Mouse (Mus musculus) midbrain, embryonic 10.5 days (tissue): ENCODE measurements around the gene Mapk8ip3. TPM values are rescaled to one million over a fixed set of nuclear protein-coding genes. Genes with fewer than 3 reads are reported as not detected.

Source experiments
- DNase-seq: peaks from one replicate; pipeline ENCODE4 v3.0.0-alpha.2; 2017; ENCODE audit warnings: low spot score
- H3K27ac ChIP-seq: fragments of 300-500 bp; sonication (generic); replicated peaks from 2 replicates; pipeline ENCODE4 v1.5.1; 2016; ENCODE audit warnings: mild to moderate bottlenecking
- H3K27me3 ChIP-seq: fragments of 300-500 bp; sonication (generic); 2 replicates; pipeline ENCODE4 v1.6.1; 2016; ENCODE audit warnings: low read depth, mild to moderate bottlenecking; ENCODE audit not compliant: poor library complexity, severe bottlenecking
- H3K36me3 ChIP-seq: fragments of 300-500 bp; sonication (generic); 2 replicates; pipeline ENCODE4 v1.6.1; 2016; ENCODE audit warnings: mild to moderate bottlenecking, moderate library complexity
- H3K4me1 ChIP-seq: fragments of 300-500 bp; sonication (generic); 2 replicates; pipeline ENCODE4 v1.6.1; 2016
- H3K4me3 ChIP-seq: fragments of 300-500 bp; sonication (generic); 2 replicates; pipeline ENCODE4 v1.5.1; 2016; ENCODE audit warnings: mild to moderate bottlenecking, moderate library complexity
- H3K9me3 ChIP-seq: fragments of 300-500 bp; sonication (generic); replicated peaks from 2 replicates; pipeline ENCODE4 v1.6.1; 2016; ENCODE audit warnings: mild to moderate bottlenecking
- WGBS: fragments of 180-500 bp; shearing (Covaris S2); methylation state at CpG from one replicate; pipeline ENCODE4 v1.1.7; 2016; 5-methylcytosine and 5-hydroxymethylcytosine counted together
- polyA plus RNA-seq: library from polyadenylated mRNA; unstranded; fragments of >200 nt; fragmentation: Nextera tagmentation; extraction: Ambion mirVana; gene quantifications from 2 replicates; pipeline ENCODE4 v1.2.1, GENCODE M21; 2016

Gene Mapk8ip3
- polyA plus RNA-seq, 1 experiment from 2014 or later, result 40.1 TPM

- Histone ChIP-seq H3K9me3 (no peaks in the 10 kb centered on the region), H3K27ac (peak overlapping the region; percentile 81), H3K4me3 (peak overlapping the region; percentile 72), H3K36me3 (peaks cover 62% of the 10 kb centered on the region), H3K4me1 (peaks cover 32% of the 10 kb centered on the region), H3K27me3 (no peaks in the 10 kb centered on the region)
- DNase-seq, result no peak
- WGBS, result 69% methylated on average over 18 of the region's 18 CpGs
Measured at GRCm38 (mm10) chr17:24887291-24888080, 49.3 kb downstream of the Mapk8ip3 start.

DNA sequence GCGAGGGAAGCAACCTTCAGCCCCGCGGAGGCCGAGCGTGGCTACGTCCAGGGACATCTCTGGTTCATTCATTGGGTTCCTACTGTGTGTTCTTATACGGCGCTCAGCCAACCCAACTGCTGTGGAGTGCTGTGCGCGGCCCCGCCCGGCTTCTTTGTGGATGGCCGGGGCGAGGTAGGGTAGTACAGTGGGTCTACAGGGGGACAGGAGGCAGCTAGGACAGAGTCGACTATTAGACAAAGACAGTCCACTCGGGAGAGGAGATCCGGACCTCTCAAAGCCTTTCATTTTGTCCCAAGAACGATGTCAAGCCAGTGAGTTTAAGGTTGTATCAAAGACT, 49.9 kb downstream of the Mapk8ip3 start:
- Histone ChIP-seq H3K4me3 (peak overlapping the region; percentile 72), H3K9me3 (no peaks in the 10 kb centered on the region), H3K36me3 (peaks cover 62% of the 10 kb centered on the region)

DNA sequence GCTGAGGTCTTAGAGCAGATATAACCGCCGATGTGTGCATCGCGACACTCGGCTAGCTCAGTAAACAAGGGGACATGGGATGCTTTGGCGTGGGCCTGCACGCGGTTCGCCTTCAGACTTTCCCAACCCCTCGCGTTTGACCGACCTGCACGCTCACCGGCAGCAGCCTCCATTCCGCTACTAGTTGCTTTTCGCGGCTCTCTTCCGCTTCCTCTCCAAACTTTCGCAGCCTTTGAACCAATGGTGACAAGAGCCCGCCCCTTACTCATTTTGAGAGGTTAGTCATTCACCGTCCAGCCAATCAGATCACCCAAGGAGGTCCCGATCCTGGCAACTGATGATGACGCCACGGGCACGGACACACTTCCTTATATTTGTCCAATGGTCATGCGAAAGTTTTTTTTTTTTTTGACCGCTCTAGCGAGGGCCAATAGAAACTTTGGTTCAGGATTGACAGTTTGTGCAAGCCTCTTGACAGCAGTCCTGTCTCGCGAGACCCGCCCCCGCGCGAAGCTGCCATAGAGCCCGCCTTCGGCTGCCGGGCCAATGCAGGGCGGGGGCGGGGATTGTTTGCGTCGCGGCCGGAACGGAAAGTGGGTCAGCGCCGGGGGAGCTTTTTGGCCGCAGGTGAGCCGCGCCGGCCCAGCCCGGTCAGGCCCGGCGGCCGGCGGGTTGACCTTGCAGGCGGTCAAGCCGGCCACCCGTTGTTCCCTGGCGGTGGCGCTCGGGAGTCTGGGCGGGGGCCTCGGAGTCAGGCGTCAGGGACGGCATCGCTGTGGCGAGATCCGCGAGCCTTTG, 50.4 kb downstream of the Mapk8ip3 start, which contains the start of the genes Nubp2 and Spsb3:
Gene Nubp2, minus strand, starts transcription at position 216 of the 798 bp plus-strand sequence.
Gene Spsb3, plus strand, starts transcription at position 510 of the 798 bp plus-strand sequence.
- H3K36me3 ChIP-seq, result peaks cover 56% of the 10 kb centered on the region
- peaks cover 32% of the 10 kb centered on the region for H3K4me1 ChIP-seq
- DNase-seq, result peak; percentile 96
- no peaks in the 10 kb centered on the region for H3K27me3 ChIP-seq
- WGBS, result under 1% methylated on average over 69 of the region's 69 CpGs
- peak within 1 kb of the TSS; percentile 72 for H3K4me3 ChIP-seq
- H3K27ac ChIP-seq, result peak within 1 kb of the TSS; percentile 81
- H3K9me3 ChIP-seq, result no peaks in the 10 kb centered on the region

More for the DNA sequence above, 49.9 kb downstream of the Mapk8ip3 start:
- H3K4me1 ChIP-seq, result peaks cover 32% of the 10 kb centered on the region
- peak overlapping the region; percentile 81 for H3K27ac ChIP-seq
- 2% methylated on average over 18 of the region's 18 CpGs for WGBS
- no peak for DNase-seq
- H3K27me3 ChIP-seq, result no peaks in the 10 kb centered on the region

- Histone ChIP-seq H3K27me3 (no peaks in the 10 kb centered on the region), H3K4me1 (peaks cover 32% of the 10 kb centered on the region), H3K4me3 (peak overlapping the region; percentile 72), H3K9me3 (no peaks in the 10 kb centered on the region), H3K36me3 (peaks cover 49% of the 10 kb centered on the region), H3K27ac (peak overlapping the region; percentile 66)
- 26% methylated on average over 22 of the region's 22 CpGs for WGBS
- DNase-seq, result no peak
Measured at GRCm38 (mm10) chr17:24885356-24886133, 51.2 kb downstream of the Mapk8ip3 start.

DNA sequence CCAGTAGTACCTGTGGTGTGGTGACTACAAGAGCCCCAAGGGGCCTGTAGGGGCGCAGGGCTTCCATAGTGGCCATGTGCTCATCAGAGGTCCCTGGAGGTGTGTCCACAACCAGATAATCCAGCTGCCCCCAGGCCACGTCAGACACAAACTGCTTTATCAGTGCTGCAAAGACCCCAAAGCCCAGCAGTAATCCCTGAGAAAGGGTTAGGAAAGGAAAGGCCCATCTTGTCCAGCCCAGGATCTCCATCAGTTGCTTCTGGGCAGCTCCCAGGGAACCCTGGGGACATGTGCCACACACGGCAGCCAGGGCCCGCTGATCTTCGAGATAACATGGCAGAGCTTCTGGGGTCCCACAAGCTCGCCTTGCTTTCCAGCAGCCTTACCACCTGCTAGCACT, 52.4 kb downstream of the Mapk8ip3 start:
- DNase-seq, result no peak
- WGBS, result 86% methylated on average over 6 of the region's 6 CpGs
- Histone ChIP-seq H3K4me3 (peak overlapping the region; percentile 72; the same call in 1 of the 2 replicates), H3K27ac (no peak overlapping the region), H3K27me3 (no peaks in the 10 kb centered on the region), H3K4me1 (peaks cover 29% of the 10 kb centered on the region), H3K9me3 (no peaks in the 10 kb centered on the region), H3K36me3 (peaks cover 37% of the 10 kb centered on the region)

GRCm38 (mm10) chr17:24881738-24882440, 54.9 kb downstream of the Mapk8ip3 start:
- 54% methylated on average over 7 of the region's 7 CpGs for WGBS
- no peaks in the 10 kb centered on the region for H3K27me3 ChIP-seq
- DNase-seq, result peak; percentile 47
- peaks cover 28% of the 10 kb centered on the region for H3K36me3 ChIP-seq
- no peak overlapping the region for H3K4me3 ChIP-seq
- peaks cover 22% of the 10 kb centered on the region for H3K4me1 ChIP-seq
- H3K9me3 ChIP-seq, result no peaks in the 10 kb centered on the region
- H3K27ac ChIP-seq, result 0 out of 2 replicates have a peak overlapping the region, but pooled peaks have one; percentile 33

GRCm38 (mm10) chr17:24878531-24878930, 58.2 kb downstream of the Mapk8ip3 start:
- 76% methylated on average over 8 of the region's 8 CpGs for WGBS
- H3K36me3 ChIP-seq, result peaks cover 16% of the 10 kb centered on the region
- H3K4me3 ChIP-seq, result no peak overlapping the region
- H3K4me1 ChIP-seq, result peaks cover 12% of the 10 kb centered on the region
- H3K9me3 ChIP-seq, result no peaks in the 10 kb centered on the region
- peak overlapping the region; percentile 52; the same call in 1 of the 2 replicates for H3K27ac ChIP-seq
- DNase-seq, result no peak
- H3K27me3 ChIP-seq, result no peaks in the 10 kb centered on the region

GRCm38 (mm10) chr17:24878117-24878397, 58.7 kb downstream of the Mapk8ip3 start:
- no peak for DNase-seq
- H3K4me3 ChIP-seq, result no peak overlapping the region
- H3K27ac ChIP-seq, result peak overlapping the region; percentile 52; the same call in 1 of the 2 replicates
- H3K27me3 ChIP-seq, result no peaks in the 10 kb centered on the region
- H3K9me3 ChIP-seq, result no peaks in the 10 kb centered on the region
- WGBS, result 51% methylated on average over 5 of the region's 5 CpGs
- H3K36me3 ChIP-seq, result peaks cover 12% of the 10 kb centered on the region
- H3K4me1 ChIP-seq, result peaks cover 12% of the 10 kb centered on the region

DNA sequence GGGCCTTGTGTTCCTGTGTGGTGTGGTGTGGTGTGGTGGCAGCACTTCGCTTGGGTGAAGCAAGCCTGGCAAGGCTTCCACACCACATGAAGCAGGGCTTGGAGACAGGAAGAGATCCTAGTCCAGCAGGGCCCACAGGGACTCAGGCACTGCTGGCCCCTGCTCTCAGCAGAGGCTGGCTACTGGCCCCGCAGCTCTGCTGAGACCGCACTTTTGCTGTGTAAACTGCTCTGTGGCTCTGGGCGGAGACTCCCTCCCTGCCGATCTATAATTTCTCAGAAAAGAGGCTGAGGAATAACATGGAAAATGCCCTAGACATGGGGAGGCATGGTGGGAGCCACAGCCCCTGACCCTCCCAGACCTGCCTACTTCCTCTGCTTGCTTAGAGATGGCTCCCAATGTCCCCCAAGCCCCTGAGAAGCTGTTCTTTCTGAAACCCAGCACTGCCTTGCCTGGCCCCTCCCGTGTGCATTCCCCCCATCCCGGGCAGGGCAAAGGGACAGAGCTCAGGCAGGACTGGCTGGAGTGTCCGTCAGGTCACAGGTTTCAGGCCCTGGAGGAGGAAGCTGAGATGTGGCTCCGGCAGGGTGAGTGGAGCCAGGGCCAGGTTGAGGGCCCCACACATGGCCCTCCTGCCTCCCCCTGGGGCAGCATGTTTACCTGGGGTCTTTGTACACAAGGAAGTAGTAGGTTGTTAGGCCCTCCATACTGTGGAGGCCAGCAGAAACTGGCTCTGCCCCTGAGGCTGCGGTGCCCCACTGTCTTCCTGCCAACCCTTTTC, 59.3 kb downstream of the Mapk8ip3 start:
- DNase-seq, result no peak
- H3K4me3 ChIP-seq, result no peak overlapping the region
- WGBS, result 66% methylated on average over 10 of the region's 10 CpGs
- H3K36me3 ChIP-seq, result peaks cover 6% of the 10 kb centered on the region
- 0 out of 2 replicates have a peak overlapping the region, but pooled peaks have one; percentile 52 for H3K27ac ChIP-seq
- peaks cover 12% of the 10 kb centered on the region for H3K4me1 ChIP-seq
- no peaks in the 10 kb centered on the region for H3K9me3 ChIP-seq
- H3K27me3 ChIP-seq, result no peaks in the 10 kb centered on the region

- H3K4me1 ChIP-seq, result peaks cover 12% of the 10 kb centered on the region
- 78% methylated on average over 8 of the region's 8 CpGs for WGBS
- H3K27ac ChIP-seq, result no peak overlapping the region
- no peaks in the 10 kb centered on the region for H3K9me3 ChIP-seq
- no peaks in the 10 kb centered on the region for H3K36me3 ChIP-seq
- DNase-seq, result no peak
- H3K27me3 ChIP-seq, result no peaks in the 10 kb centered on the region
- H3K4me3 ChIP-seq, result no peak overlapping the region
Measured at GRCm38 (mm10) chr17:24874989-24875388, 61.8 kb downstream of the Mapk8ip3 start.

GRCm38 (mm10) chr17:24874405-24874745, 62.4 kb downstream of the Mapk8ip3 start:
- DNase-seq, result no peak
- H3K4me1 ChIP-seq, result peaks cover 12% of the 10 kb centered on the region
- no peak overlapping the region for H3K4me3 ChIP-seq
- H3K36me3 ChIP-seq, result no peaks in the 10 kb centered on the region
- 71% methylated on average over 1 of the region's 1 CpGs for WGBS
- H3K27ac ChIP-seq, result no peak overlapping the region
- H3K27me3 ChIP-seq, result no peaks in the 10 kb centered on the region
- H3K9me3 ChIP-seq, result no peaks in the 10 kb centered on the region
